Mouse (Mus musculus): Measurements from ENCODE around the gene Rbms1.

The Rbms1 gene

DNA sequence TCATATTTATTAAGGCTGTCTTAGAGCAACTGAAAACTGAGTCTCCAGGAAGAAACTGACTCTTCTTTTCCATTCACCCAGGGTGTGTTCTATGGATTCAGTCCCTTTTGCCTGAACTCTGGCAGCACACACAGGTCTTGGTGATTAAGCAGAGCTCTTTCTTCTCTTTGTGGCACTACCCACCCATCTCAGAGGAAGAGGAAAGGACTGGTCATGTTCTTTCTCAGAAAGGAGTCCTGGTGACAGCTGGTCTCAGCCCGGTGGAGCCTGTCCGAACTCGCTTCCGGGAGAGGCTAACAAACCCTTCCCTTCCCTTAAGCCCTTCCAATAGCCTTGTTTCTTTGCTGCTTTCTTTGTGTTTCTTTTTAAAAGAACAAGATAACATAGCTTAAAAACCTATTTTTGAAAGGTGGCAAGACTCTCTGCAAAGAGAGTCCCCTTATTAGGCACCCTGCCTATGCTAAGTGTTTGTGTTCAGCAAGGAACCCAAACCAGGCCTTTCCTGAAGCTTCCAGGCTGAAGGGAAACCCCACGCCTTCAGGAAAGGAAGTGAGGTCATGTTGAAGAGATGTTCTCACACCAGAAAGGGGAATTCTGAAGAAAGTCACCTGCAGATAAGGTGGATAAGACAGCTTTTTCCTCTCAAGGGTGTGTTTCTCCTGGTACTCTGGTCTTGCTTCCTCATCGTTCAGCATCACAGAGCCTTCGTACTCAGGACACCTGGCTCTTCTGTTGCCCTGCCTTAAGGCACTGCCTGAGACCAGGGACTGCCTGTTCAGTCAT lies 251.7 kb downstream of the Rbms1 start:
- DNase-seq (ENCODE audit: low spot score), result no peak

GRCm38 (mm10) chr2:60710317-60710716 lies 252.7 kb downstream of the Rbms1 start:
- no peak for DNase-seq (ENCODE audit: low spot score)

- DNase-seq (ENCODE audit: low spot score), result no peak
Measured at GRCm38 (mm10) chr2:60708671-60709070, 254.3 kb downstream of the Rbms1 start.

- no peak for DNase-seq (ENCODE audit: low spot score)
Measured at GRCm38 (mm10) chr2:60706866-60707265, 256.1 kb downstream of the Rbms1 start.

- no peak for DNase-seq (ENCODE audit: low spot score)
Measured at GRCm38 (mm10) chr2:60705426-60705825, 257.6 kb downstream of the Rbms1 start.

GRCm38 (mm10) chr2:60703315-60703714 lies 259.7 kb downstream of the Rbms1 start:
- DNase-seq (ENCODE audit: low spot score), result no peak

- no peak for DNase-seq (ENCODE audit: low spot score)
Measured at GRCm38 (mm10) chr2:60700956-60701355, 262.0 kb downstream of the Rbms1 start.

Measured in ovary, postnatal 36 days (tissue).